Mouse (Mus musculus): ENCODE measurements around the gene Ggta1.

DNA sequence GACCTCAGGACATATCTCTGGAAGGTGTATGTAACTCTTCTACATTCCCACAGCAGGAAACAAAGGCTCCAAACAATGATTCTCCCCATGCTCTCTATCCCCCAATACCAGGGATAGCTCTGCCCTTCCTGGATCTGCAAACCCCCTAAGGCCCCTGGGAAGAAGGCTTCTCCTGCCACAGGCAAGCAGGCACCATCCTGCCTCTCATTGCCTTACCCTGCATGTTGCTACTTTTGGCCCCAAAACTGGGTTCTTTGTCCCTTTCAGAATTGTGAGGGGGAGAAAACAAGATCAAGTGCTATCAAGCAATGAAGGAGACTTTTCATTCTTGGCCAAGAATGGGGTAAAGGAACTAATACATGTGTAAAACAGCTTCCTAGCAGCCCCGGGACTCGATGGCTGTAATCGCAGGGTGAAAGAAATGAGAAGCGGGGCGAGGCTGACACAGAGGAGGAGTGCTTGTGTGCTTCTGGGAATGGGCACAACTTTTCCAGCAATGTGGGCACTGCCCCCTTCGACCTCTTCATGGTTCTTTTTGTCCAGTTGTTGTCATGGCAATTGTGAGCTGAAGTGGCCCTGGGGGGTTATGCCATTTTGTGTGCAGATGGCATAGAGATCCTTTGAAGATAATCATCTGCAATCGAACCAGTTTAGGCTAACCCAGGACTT is 18.4 kb upstream of the Ggta1 start:
- TF ChIP-seq POLR2A (IDR thresholded peaks at IDR 0.05; ENCODE audit: control insufficient read depth, low read depth, low read length) = no peak
- TF ChIP-seq CTCF (IDR thresholded peaks at IDR 0.05; ENCODE audit: control insufficient read depth, insufficient read depth, insufficient replicate concordance, low read depth, low read length) = no peak
